Mouse (Mus musculus) kidney, adult 18-20 months (tissue): Measurements from ENCODE around the gene Ccdc180.

ENCODE experiments used
- DNase-seq: peaks from one replicate; pipeline ENCODE4 v3.0.0; 2021

Gene Ccdc180

GRCm38 (mm10) chr4:45911876-45912275, 21.8 kb downstream of the Ccdc180 start:
- no peak for DNase-seq

GRCm38 (mm10) chr4:45917091-45917490, 27.0 kb downstream of the Ccdc180 start:
- no peak for DNase-seq

DNA sequence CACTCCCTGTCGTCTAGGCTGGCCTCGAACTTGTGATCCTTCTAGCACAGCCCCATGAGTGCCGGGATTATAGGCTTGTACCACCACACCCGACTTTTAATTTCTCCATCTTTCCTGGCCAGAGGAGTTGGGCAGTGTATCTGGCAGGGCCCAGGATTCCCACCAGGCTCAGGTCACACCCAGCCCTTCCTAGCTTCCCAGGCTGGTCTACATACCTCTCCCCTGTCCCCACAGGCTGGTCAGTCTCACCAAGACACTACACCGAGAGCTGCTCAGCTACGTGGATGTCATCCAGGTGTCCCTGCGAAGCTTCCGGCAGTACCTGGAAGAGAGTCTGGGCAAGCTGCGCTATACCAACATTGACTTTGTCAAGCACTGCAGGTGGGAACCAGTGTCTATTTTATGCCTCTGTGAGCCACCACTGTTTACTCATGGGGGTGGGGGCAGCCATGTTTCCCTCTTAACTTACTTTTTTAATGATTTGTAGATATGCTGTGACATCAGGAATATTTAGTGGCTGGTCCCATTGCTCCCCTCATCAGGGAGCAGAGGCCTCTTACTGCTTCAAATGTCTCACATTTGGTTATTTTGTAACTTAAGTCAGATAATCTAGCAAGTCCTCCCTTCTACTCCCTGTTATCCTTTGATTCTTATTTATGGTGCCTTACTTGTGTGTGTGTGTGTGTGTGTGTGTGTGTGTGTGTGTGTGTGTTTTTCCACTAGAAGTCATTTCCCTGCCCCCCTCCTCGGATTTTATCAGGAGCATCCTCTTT, 31.7 kb downstream of the Ccdc180 start:
- no peak for DNase-seq

DNA sequence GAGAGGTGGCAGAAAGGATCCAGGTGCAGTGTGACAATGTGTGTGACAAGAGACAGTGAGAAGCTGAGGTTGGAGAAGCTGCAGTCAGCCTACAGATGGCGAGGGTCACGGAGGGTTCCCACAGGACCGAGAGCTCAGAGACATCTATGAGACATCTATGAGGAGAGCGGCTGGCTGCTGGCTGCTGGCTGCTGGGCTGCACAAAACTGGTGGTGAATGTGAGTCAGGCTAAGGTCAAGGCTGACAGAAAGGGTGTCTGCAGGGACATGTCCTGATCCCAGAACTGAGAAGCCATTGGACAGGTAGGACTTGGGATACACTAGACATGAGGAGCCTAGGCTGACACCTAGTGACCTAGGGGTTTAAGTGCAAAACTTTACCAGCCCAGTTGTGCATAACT, 33.9 kb downstream of the Ccdc180 start:
- no peak for DNase-seq

- DNase-seq = no peak
Measured at GRCm38 (mm10) chr4:45928561-45928960, 38.5 kb downstream of the Ccdc180 start.

DNA sequence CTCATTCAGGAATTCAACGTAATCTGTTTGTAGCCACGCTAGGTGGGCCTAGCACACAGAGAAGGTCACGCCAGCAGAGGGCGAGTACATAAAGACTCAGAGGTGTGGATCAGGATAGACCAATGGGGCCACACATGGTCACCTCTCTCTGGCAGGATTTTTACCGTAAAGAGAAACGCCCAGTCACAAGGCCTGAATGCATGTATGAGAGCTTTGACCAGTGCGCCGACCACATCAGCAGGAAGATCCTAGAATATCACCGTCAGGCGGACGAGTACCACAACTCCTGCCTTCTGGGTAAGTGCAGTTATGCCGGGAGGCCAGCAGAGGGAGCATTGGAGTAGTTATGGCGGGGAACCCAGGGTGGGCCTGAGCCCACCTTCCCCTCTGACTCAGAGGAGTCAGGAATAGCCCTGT, 51.5 kb downstream of the Ccdc180 start:
- peak; percentile 42 for DNase-seq

DNA sequence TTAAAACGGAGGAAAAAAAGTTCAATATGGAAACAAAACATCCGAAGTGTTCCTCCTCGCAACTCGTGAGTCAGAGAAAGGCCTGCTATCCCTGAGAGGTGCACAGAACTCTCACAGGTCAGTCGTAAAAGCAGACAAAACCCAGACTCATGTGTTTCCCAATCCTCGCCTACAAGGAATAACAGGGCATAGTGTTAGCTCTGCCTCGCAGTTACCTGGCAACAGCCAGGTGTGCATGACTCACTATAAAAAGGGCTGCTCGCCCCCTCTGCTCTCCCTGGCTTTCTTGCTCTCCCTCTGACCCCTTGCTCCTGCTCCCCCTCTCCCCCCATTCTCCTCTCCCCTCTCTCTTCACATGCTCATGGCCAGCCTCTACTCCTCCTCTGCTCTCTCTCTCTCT, 57.6 kb downstream of the Ccdc180 start:
- no peak for DNase-seq

DNA sequence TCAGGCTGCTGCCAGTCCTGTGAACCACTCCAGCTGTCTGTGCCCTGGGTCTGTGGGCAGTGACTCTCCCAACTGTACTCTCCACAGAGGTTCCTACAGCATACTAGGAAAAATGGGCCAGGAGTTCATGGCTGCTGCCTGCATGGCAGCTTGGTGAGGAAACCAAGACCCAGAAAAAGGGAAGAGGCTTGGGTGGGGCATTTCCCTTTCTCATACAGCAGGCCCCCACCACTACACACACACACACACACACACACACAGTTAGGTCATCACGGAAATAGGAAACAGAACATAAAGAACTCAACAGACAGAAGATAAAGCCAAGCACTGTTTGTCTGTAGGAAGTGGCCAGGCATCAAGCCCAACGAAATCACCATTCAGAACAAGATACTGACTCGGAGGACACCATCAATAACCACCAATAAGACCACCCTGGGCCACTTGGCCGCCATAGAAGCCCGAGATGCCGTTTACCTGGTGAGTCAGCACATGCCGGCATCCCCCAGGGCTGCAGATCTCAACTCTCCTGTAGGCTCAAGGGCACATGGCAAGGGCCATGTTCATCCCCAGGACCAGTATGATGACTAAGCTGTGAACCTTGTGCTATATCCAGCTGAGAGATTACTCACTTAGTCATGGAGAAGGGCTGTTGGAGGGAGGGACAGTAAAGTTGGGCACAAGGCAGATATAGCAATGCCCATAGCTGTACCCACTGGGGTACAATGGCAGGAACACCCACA, 59.2 kb downstream of the Ccdc180 start:
- DNase-seq = no peak

- DNase-seq = no peak
Measured at GRCm38 (mm10) chr4:45951830-45952229, 61.7 kb downstream of the Ccdc180 start.

GRCm38 (mm10) chr4:45953025-45953919, 63.2 kb downstream of the Ccdc180 start:
- no peak for DNase-seq

DNA sequence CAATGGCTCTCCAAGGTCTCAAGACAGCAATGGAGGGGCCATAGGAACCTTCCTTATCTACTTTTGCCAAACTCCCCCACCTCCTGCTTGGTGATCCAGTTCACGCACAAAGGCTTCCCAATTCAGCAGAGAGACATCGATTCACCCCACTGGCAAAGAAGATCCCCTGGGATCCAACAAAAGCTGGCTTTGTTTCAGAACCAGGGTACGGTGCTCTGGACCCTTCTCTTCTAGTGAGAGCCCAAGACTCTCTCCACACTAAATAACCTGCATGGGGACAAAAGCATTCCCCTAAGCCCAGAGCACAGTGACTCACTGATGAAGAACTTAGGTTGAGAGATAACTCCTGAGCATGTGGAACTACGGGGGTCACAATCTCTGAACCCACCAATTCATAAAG, 65.1 kb downstream of the Ccdc180 start:
- no peak for DNase-seq

DNA sequence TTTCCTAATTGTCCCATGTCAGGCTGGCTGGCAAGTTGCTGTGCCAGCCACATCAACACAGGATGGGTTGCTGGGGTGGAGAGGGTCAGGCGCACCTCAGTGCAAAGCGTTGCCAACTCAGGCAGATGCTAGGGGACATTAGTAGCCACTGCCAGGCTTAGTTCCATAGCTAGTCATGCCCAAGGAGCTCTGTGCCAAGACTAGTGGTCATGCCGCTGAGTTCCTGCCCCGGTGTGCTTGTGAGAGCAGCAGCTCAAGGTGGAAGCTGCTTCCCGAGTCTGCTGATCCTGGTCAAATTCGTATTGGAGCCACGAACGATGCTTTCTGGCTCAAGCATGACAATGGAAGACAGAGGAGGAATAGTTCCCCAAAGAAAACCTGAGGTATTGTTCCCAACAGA, 66.0 kb downstream of the Ccdc180 start:
- no peak for DNase-seq

GRCm38 (mm10) chr4:45956706-45957105, 66.6 kb downstream of the Ccdc180 start:
- DNase-seq = no peak

DNA sequence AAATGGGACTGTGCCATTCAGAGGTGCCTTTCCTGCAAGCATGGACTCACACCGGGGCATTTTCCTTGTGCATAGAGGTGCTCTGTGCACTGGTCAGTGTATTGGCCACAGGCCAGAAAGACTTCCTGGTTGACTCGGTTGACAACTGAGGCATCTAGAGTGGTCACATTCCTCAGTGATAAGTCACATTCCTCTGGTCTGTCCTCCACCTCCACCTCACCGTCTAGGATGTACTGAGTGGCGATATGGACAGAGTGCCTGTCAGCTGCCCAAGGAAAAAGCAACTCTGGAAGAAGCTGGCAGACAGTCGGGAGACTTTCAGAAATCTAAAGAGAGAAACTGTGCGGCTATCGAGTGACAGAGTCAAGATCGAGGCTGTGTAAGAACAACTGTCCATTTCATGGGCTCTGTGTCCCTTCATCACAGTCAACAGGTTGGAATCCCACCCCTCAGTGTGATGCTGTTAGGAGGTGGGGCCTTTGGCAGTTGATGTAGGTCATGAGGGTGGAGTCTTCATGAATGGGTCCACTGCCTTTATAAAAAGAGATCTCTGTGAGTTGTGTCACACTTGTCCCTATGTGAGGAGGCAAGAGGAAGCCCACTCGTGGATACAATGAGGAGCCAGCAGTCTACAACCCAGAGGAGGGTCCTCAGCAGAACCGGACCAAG, 74.8 kb downstream of the Ccdc180 start, which contains the start of gene Tdrd7:
TSS of gene Tdrd7 (plus strand) at position 564 of the 669 bp plus-strand sequence.
- peak; percentile 20 for DNase-seq

DNA sequence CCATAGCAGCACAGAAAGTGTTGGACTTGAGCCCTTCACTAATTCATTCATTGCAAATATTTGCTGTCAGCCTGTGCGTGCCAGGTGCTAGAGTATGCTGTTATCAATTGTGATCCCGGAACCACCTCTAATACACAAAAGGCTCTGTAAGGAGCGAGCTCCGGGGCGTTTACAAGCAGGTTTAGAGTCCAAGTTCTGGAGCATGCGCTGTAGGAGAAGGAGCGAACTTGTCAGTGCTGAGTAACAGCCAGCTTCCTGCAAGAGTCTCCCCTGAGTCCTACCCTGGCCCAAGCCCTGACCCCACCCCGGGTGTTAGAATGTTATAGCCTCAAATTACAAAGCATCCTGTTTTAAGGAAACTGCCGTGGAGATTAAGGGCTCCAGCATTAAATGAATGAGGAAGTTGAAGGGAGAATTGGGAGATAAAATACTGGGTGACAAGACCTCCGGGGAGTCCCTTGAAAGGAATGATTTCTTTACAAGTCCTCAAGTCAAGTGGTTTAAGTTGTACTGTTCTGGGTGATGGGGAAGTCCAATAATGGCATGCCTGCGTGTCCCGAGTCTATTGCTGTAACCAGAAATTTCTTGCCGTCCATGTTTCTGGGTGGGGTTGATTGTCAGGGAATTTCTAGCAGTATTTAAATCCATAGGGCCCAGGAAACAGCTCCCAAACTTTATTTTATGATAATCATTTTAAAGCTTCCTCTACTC, 75.8 kb downstream of the Ccdc180 start:
- DNase-seq = peak; percentile 61

DNA sequence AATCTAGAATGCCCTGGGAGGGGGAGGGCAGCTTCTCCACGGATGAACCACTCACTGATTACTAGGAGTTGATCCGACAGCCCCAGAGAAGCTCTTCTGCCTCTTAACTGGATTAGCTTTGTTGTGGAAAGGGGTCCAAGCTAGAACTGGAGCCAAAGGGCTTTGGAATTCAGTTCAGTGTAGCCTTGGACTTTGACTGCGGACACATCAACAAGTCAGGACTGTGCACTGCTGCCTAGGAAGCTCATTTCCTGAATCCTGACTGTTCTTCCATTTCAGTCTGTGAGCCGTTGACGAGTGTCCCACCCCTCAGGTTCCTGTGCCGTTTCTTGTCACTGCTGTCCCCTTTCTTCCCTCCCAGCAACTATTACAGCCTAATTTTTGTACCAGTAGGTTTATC, 76.6 kb downstream of the Ccdc180 start:
- DNase-seq = peak; percentile 46

- peak; percentile 14 for DNase-seq
Measured at GRCm38 (mm10) chr4:45967479-45968341, 77.6 kb downstream of the Ccdc180 start.

DNA sequence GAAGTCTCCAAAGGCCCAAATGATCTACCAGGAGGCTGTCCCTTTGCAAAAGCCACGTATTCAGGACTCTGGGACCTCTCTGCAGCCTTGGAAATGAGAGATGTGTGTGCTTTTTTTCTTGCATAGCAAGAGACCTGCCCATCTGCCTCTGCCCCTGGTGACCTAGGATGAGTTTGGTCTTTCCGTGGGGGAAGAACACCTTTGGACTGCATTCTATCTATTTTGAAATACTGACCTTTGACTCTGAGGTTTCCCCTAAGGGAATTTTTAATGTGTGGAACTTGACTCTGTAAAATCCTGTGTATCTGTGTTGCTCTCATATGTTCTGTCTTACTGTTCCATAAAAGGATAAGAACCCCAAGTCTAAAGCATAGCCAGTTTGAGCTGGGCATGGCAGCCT, 78.9 kb downstream of the Ccdc180 start:
- no peak for DNase-seq

GRCm38 (mm10) chr4:45970048-45970560, 80.0 kb downstream of the Ccdc180 start:
- DNase-seq = no peak

DNA sequence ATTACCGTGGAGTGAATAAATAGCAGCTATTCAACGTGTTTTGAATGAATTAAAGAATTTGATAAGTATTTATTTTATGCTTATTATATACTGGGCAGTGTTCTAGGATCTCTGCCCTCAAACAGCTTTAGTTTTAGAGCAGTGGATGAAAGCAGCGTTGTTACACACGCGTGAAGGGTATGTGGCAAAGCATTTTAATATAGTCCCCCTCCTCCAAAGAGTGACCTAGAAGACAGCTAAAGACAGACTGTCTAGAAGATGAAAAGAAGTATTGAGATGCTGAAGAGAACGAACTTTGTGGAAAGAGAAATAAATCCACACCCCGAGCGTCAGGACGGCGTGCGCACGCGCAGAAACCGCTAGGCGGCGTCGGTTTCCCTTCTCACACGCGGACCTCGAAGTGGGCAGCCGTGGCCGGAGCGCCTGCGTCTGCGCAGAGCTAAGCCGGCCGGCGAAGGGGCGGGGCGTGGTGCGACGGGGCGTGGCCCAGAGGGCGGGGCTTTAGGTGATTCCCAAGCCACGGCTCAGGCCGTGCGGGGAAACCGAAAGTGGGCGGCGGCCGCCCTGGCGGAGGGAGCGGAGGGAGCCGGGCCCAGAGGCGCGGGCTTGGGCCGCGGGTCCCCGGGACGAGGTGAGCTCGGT, 81.8 kb downstream of the Ccdc180 start:
- peak; percentile 99 for DNase-seq
